Mouse (Mus musculus): ENCODE measurements around the gene Rfpl4. TPM values are rescaled to one million over a fixed set of nuclear protein-coding genes. Genes with fewer than 3 reads are reported as not detected.

Rfpl4 gene
- polyA plus RNA-seq, 2 experiments: not detected

DNA sequence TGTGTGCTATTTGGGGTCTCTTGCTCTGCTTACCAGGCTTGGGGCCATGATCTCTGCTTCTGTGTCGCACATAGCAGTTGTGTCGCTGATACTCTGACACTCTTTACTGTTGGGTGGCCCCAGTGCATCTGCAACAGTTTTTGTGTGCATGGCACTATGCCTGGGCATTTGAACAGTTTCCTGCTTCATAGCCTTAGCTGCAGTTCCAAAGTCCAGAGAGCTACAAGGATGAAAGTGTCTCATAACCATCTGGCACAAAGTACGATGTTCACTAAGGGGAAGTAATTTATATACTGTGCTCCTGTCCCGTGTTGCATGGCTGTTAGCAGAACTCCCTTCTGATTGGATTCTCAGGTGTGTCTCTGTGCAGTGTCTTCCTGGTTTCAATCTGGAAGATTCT, 28.9 kb downstream of the Rfpl4 start:
- H3K27ac ChIP-seq (replicated peaks; ENCODE audit: low read depth, low read length): no peak overlapping the region
- no peak overlapping the region for H3K4me3 ChIP-seq (replicated peaks; ENCODE audit: low read length)
- H3K36me3 ChIP-seq (ENCODE audit: control insufficient read depth, insufficient read depth, low read length): peaks cover 67% of the 10 kb centered on the region
- TF ChIP-seq POLR2A (IDR thresholded peaks at IDR 0.05; ENCODE audit: borderline replicate concordance, extremely low read depth, insufficient read depth, insufficient read length): no peak
- WGBS: 85% methylated on average over 4 of the region's 4 CpGs
- ATAC-seq (ENCODE audit: low FRiP score, low read depth) (no peak), DNase-seq (ENCODE audit: low spot score) (no peak)
- no peaks in the 10 kb centered on the region for H3K4me1 ChIP-seq (ENCODE audit: control insufficient read depth, insufficient read depth, low read length)
- H3K9ac ChIP-seq (ENCODE audit: low read depth, low read length, severe bottlenecking): no peak overlapping the region
- no peaks in the 10 kb centered on the region for H3K9me3 ChIP-seq (ENCODE audit: control insufficient read depth, low read length)
- H3K27me3 ChIP-seq (ENCODE audit: control insufficient read depth, insufficient read depth, low read length): no peaks in the 10 kb centered on the region
- no peak overlapping the region for H3K4me2 ChIP-seq (replicated peaks; ENCODE audit: low read depth, low read length, severe bottlenecking)

GRCm38 (mm10) chr7:5086921-5087440, 29.8 kb downstream of the Rfpl4 start:
- no peak overlapping the region for H3K27ac ChIP-seq (replicated peaks; ENCODE audit: low read depth, low read length)
- no peaks in the 10 kb centered on the region for H3K9me3 ChIP-seq (ENCODE audit: control insufficient read depth, low read length)
- TF ChIP-seq POLR2A (IDR thresholded peaks at IDR 0.05; ENCODE audit: borderline replicate concordance, extremely low read depth, insufficient read depth, insufficient read length): no peak
- H3K9ac ChIP-seq (ENCODE audit: low read depth, low read length, severe bottlenecking): 0 out of 2 replicates have a peak overlapping the region, but pooled peaks have one; percentile 12
- WGBS: 20% methylated on average over 5 of the region's 5 CpGs
- H3K27me3 ChIP-seq (ENCODE audit: control insufficient read depth, insufficient read depth, low read length): no peaks in the 10 kb centered on the region
- no peak overlapping the region for H3K4me2 ChIP-seq (replicated peaks; ENCODE audit: low read depth, low read length, severe bottlenecking)
- no peak overlapping the region for H3K4me3 ChIP-seq (replicated peaks; ENCODE audit: low read length)
- ATAC-seq (ENCODE audit: low FRiP score, low read depth) (no peak), DNase-seq (ENCODE audit: low spot score) (no peak)
- H3K36me3 ChIP-seq (ENCODE audit: control insufficient read depth, insufficient read depth, low read length): peaks cover 61% of the 10 kb centered on the region
- H3K4me1 ChIP-seq (ENCODE audit: control insufficient read depth, insufficient read depth, low read length): no peaks in the 10 kb centered on the region

GRCm38 (mm10) chr7:5085512-5085911, 31.2 kb downstream of the Rfpl4 start:
- Histone ChIP-seq H3K9me3 (ENCODE audit: control insufficient read depth, low read length) (no peaks in the 10 kb centered on the region), H3K4me3 (replicated peaks; ENCODE audit: low read length) (no peak overlapping the region), H3K9ac (ENCODE audit: low read depth, low read length, severe bottlenecking) (no peak overlapping the region), H3K36me3 (ENCODE audit: control insufficient read depth, insufficient read depth, low read length) (peaks cover 52% of the 10 kb centered on the region), H3K27me3 (ENCODE audit: control insufficient read depth, insufficient read depth, low read length) (no peaks in the 10 kb centered on the region), H3K4me1 (ENCODE audit: control insufficient read depth, insufficient read depth, low read length) (peaks cover 10% of the 10 kb centered on the region; the same call in 1 of the 2 replicates), H3K27ac (replicated peaks; ENCODE audit: low read depth, low read length) (no peak overlapping the region), H3K4me2 (replicated peaks; ENCODE audit: low read depth, low read length, severe bottlenecking) (no peak overlapping the region)
- DNase-seq (ENCODE audit: low spot score) (no peak), ATAC-seq (ENCODE audit: low FRiP score, low read depth) (no peak)
- 92% methylated on average over 1 of the region's 1 CpGs for WGBS
- no peak for TF ChIP-seq POLR2A (IDR thresholded peaks at IDR 0.05; ENCODE audit: borderline replicate concordance, extremely low read depth, insufficient read depth, insufficient read length)

DNA sequence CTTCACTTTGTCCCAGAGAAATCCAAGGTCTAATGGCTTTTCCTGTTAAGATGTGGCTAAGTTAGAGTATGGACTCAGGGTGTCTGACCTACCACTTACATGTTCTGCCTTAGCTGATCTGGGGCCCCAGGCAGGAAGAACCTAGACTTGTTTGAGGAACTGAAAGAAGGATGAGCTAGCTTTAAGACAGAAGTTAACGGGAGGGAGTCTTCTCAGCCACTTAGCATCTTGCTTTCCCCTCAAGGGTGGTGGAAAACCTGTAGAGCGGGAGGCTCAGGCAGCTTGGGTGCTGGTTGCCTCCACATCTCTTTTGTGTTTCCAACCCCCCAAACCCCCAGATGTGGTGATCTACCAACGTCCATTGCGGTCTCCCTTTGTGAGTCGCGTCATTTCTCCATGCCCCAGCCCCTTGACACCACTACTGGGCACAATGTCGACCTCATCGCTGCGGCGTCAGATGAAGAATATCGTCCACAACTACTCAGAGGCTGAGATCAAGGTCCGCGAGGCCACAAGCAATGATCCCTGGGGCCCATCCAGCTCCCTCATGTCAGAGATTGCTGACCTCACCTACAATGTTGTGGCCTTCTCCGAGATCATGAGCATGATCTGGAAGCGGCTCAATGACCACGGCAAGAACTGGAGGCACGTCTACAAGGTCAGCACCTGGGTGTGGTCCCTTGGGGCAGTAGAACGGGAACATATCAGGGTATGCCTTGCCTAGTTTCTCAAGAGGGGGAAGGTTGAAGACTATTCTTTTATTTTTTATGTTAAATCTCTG, 33.2 kb downstream of the Rfpl4 start:
- no peak for ATAC-seq (ENCODE audit: low FRiP score, low read depth)
- Histone ChIP-seq H3K36me3 (ENCODE audit: control insufficient read depth, insufficient read depth, low read length) (peaks cover 42% of the 10 kb centered on the region), H3K4me2 (replicated peaks; ENCODE audit: low read depth, low read length, severe bottlenecking) (no peak overlapping the region), H3K27ac (replicated peaks; ENCODE audit: low read depth, low read length) (no peak overlapping the region), H3K9ac (ENCODE audit: low read depth, low read length, severe bottlenecking) (no peak overlapping the region), H3K9me3 (ENCODE audit: control insufficient read depth, low read length) (no peaks in the 10 kb centered on the region), H3K4me1 (ENCODE audit: control insufficient read depth, insufficient read depth, low read length) (peaks cover 10% of the 10 kb centered on the region; the same call in 1 of the 2 replicates), H3K4me3 (replicated peaks; ENCODE audit: low read length) (no peak overlapping the region), H3K27me3 (ENCODE audit: control insufficient read depth, insufficient read depth, low read length) (no peaks in the 10 kb centered on the region)
- no peak for TF ChIP-seq POLR2A (IDR thresholded peaks at IDR 0.05; ENCODE audit: borderline replicate concordance, extremely low read depth, insufficient read depth, insufficient read length)
- DNase-seq (ENCODE audit: low spot score): no peak
- WGBS: 90% methylated on average over 18 of the region's 18 CpGs

DNA sequence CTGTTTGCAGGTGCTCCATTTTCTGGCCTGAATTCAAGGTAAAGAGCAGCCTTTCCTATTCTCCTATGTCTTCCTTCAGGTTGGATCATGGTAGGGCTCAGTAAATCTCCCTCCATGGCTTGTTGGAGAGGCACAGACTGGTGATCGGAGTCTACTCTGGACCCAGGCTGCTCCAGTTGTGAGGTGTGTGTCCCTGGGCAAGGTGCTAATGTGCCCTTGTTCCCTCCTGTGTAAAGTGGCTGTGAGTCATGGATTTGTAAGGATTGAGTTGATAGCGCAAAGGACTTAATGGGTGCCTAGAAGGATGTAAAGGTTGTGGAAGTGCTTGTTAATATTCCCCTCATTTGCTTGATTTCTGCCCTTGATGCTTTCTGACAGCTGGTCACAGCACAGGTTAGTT, 34.8 kb downstream of the Rfpl4 start:
- no peak overlapping the region; the same call in 1 of the 2 replicates for H3K9ac ChIP-seq (ENCODE audit: low read depth, low read length, severe bottlenecking)
- WGBS: 96% methylated on average over 2 of the region's 2 CpGs
- ATAC-seq (ENCODE audit: low FRiP score, low read depth): no peak

More for the DNA sequence above, 34.8 kb downstream of the Rfpl4 start:
- no peak overlapping the region; the same call in 1 of the 2 replicates for H3K4me2 ChIP-seq (replicated peaks; ENCODE audit: low read depth, low read length, severe bottlenecking)
- no peaks in the 10 kb centered on the region for H3K9me3 ChIP-seq (ENCODE audit: control insufficient read depth, low read length)
- H3K4me3 ChIP-seq (replicated peaks; ENCODE audit: low read length): no peak overlapping the region
- no peak overlapping the region for H3K27ac ChIP-seq (replicated peaks; ENCODE audit: low read depth, low read length)
- DNase-seq (ENCODE audit: low spot score): no peak
- TF ChIP-seq POLR2A (IDR thresholded peaks at IDR 0.05; ENCODE audit: borderline replicate concordance, extremely low read depth, insufficient read depth, insufficient read length): no peak
- peaks cover 10% of the 10 kb centered on the region; the same call in 1 of the 2 replicates for H3K4me1 ChIP-seq (ENCODE audit: control insufficient read depth, insufficient read depth, low read length)
- H3K27me3 ChIP-seq (ENCODE audit: control insufficient read depth, insufficient read depth, low read length): no peaks in the 10 kb centered on the region
- peaks cover 52% of the 10 kb centered on the region for H3K36me3 ChIP-seq (ENCODE audit: control insufficient read depth, insufficient read depth, low read length)
